Mouse (Mus musculus): ENCODE results near the gene Gm9972. TPM values are rescaled to one million over a fixed set of nuclear protein-coding genes. Genes with fewer than 3 reads are reported as not detected.

Gene Gm9972
- polyA plus RNA-seq, 1 experiment from 2014 or later, result not detected

DNA sequence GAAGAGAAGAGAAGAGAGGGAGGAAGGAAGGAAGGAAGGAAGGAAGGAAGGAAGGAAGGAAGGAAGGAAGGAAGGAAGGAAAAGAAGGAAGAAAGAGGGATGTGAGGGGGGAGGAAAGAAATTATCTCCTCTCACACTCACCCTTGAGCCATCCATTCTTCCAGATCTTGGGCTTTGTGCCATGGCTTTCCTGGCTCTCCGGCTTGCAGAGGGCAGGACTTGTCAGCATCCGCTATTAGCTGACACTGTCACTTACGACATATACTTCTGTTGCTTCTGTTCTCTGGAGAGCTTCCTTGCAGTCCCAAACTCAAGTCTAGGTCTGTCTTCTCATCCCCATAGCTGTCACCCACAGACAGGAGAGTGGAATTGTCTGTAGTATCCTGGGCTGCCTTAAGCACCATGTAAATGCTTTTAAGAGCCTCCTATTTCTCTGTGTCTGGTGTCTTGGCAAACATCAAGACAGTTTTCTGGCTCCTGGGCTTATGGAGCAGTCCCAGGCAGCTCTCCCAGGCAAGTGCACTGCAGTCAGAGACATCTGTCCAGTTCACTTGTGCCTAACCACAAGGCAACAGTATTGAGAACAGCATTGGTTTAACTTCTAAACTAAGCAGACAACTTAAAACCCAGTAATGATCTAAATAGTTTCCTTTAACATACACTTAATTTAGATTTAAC is 10.5 kb downstream of the Gm9972 start:
- no peak overlapping the region for H3K9ac ChIP-seq (replicated peaks; ENCODE audit: low read depth)
- ATAC-seq (no peak), DNase-seq (ENCODE audit: low spot score) (no peak)
- no peaks in the 10 kb centered on the region for H3K27me3 ChIP-seq (replicated peaks; ENCODE audit: insufficient read depth, low read length)
- no peaks in the 10 kb centered on the region for H3K9me3 ChIP-seq (ENCODE audit: low read length)
- no peaks in the 10 kb centered on the region for H3K36me3 ChIP-seq (ENCODE audit: insufficient read depth, low read length)
- no peak overlapping the region for H3K27ac ChIP-seq (ENCODE audit: low read length)
- H3K4me1 ChIP-seq (ENCODE audit: insufficient read depth, low read depth, low read length), result no peaks in the 10 kb centered on the region
- no peak overlapping the region for H3K4me3 ChIP-seq (ENCODE audit: low read depth, low read length)
- TF ChIP-seq CTCF (IDR thresholded peaks at IDR 0.05) (no peak), EP300 (IDR thresholded peaks at IDR 0.05) (no peak)
- H3K4me2 ChIP-seq (replicated peaks; ENCODE audit: low read depth, low read length), result no peak overlapping the region
- WGBS, result 78% methylated on average over 3 of the region's 3 CpGs

GRCm38 (mm10) chr11:43049363-43049762 is 13.8 kb downstream of the Gm9972 start:
- Histone ChIP-seq H3K9ac (replicated peaks; ENCODE audit: low read depth) (no peak overlapping the region), H3K4me3 (ENCODE audit: low read depth, low read length) (no peak overlapping the region), H3K27me3 (replicated peaks; ENCODE audit: insufficient read depth, low read length) (no peaks in the 10 kb centered on the region), H3K27ac (ENCODE audit: low read length) (no peak overlapping the region), H3K36me3 (ENCODE audit: insufficient read depth, low read length) (no peaks in the 10 kb centered on the region), H3K9me3 (ENCODE audit: low read length) (no peaks in the 10 kb centered on the region), H3K4me1 (ENCODE audit: insufficient read depth, low read depth, low read length) (no peaks in the 10 kb centered on the region), H3K4me2 (replicated peaks; ENCODE audit: low read depth, low read length) (no peak overlapping the region)
- WGBS, result 27% methylated on average over 1 of the region's 1 CpGs
- TF ChIP-seq CTCF (IDR thresholded peaks at IDR 0.05) (no peak), EP300 (IDR thresholded peaks at IDR 0.05) (no peak)
- DNase-seq (ENCODE audit: low spot score) (no peak), ATAC-seq (no peak)

DNA sequence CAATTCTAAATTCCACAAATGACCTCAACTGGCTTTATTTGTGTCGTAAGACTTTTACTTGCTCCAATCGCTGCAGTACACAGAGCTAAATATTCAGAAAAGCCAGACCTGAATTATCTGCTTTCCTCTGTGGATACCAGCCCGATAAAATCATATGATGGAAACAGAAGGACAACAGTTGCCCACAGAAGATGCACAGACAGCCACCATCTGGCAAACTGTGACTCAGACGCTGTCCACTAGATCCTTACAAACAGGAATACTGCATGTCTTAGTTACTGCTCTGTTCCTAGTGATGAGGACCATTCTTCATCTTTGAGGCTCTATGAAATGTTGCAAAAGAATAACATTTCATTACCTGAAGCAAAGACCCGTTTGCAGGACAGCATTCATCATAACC is 19.4 kb downstream of the Gm9972 start:
- H3K9ac ChIP-seq (replicated peaks; ENCODE audit: low read depth), result no peak overlapping the region
- no peak for TF ChIP-seq EP300 (IDR thresholded peaks at IDR 0.05)
- no peak for TF ChIP-seq CTCF (IDR thresholded peaks at IDR 0.05)
- ATAC-seq (no peak), DNase-seq (ENCODE audit: low spot score) (no peak)
- no peaks in the 10 kb centered on the region for H3K36me3 ChIP-seq (ENCODE audit: insufficient read depth, low read length)
- no peaks in the 10 kb centered on the region for H3K4me1 ChIP-seq (ENCODE audit: insufficient read depth, low read depth, low read length)
- no peak overlapping the region for H3K4me3 ChIP-seq (ENCODE audit: low read depth, low read length)
- 83% methylated on average over 5 of the region's 5 CpGs for WGBS
- no peaks in the 10 kb centered on the region for H3K9me3 ChIP-seq (ENCODE audit: low read length)
- no peak overlapping the region for H3K4me2 ChIP-seq (replicated peaks; ENCODE audit: low read depth, low read length)
- H3K27me3 ChIP-seq (replicated peaks; ENCODE audit: insufficient read depth, low read length), result no peaks in the 10 kb centered on the region
- H3K27ac ChIP-seq (ENCODE audit: low read length), result no peak overlapping the region

DNA sequence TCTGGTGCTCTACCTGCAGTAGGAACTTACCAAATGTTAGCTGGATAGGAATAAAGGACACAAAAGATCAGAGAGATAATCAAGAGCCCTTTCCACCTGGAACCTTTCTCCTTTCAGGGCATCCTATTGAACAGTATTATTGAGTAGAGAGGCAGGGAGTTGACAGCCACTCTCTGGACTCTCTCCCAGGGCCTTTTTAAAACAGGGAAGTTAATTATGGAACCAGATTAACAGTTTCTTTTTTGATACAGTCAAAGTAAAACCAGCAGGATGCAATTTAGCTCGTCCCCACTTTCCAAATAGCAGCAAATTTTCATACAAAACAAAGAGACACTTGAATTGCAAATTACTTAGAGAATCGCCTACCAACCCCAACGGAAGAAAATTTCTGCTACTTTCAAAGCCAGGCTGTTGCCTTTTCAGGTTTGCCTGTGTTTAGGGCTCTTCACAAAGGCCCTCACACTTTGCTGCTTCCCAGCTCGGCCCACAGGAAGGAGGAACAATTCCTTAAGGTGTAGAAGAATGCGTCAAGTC is 24.0 kb downstream of the Gm9972 start:
- no peaks in the 10 kb centered on the region for H3K27me3 ChIP-seq (replicated peaks; ENCODE audit: insufficient read depth, low read length)
- no peak overlapping the region for H3K27ac ChIP-seq (ENCODE audit: low read length)
- 47% methylated on average over 5 of the region's 5 CpGs for WGBS
- H3K9ac ChIP-seq (replicated peaks; ENCODE audit: low read depth), result no peak overlapping the region
- no peak for DNase-seq (ENCODE audit: low spot score)
- no peaks in the 10 kb centered on the region for H3K9me3 ChIP-seq (ENCODE audit: low read length)
- H3K4me3 ChIP-seq (ENCODE audit: low read depth, low read length), result no peak overlapping the region
- H3K4me1 ChIP-seq (ENCODE audit: insufficient read depth, low read depth, low read length), result no peaks in the 10 kb centered on the region
- TF ChIP-seq EP300 (IDR thresholded peaks at IDR 0.05) (no peak), CTCF (IDR thresholded peaks at IDR 0.05) (no peak)
- no peak overlapping the region for H3K4me2 ChIP-seq (replicated peaks; ENCODE audit: low read depth, low read length)
- no peak for ATAC-seq
- no peaks in the 10 kb centered on the region for H3K36me3 ChIP-seq (ENCODE audit: insufficient read depth, low read length)

- ATAC-seq (no peak), DNase-seq (ENCODE audit: low spot score) (no peak)
- no peaks in the 10 kb centered on the region for H3K36me3 ChIP-seq (ENCODE audit: insufficient read depth, low read length)
- no peak overlapping the region for H3K27ac ChIP-seq (ENCODE audit: low read length)
- H3K4me3 ChIP-seq (ENCODE audit: low read depth, low read length), result no peak overlapping the region
- H3K4me1 ChIP-seq (ENCODE audit: insufficient read depth, low read depth, low read length), result no peaks in the 10 kb centered on the region
- no peak overlapping the region for H3K4me2 ChIP-seq (replicated peaks; ENCODE audit: low read depth, low read length)
- no peak overlapping the region for H3K9ac ChIP-seq (replicated peaks; ENCODE audit: low read depth)
- no peaks in the 10 kb centered on the region for H3K27me3 ChIP-seq (replicated peaks; ENCODE audit: insufficient read depth, low read length)
- no peak for TF ChIP-seq CTCF (IDR thresholded peaks at IDR 0.05)
- no peak for TF ChIP-seq EP300 (IDR thresholded peaks at IDR 0.05)
- H3K9me3 ChIP-seq (ENCODE audit: low read length), result no peaks in the 10 kb centered on the region
- 35% methylated on average over 3 of the region's 3 CpGs for WGBS
Observed at GRCm38 (mm10) chr11:43062286-43062685, 26.7 kb downstream of the Gm9972 start.

DNA sequence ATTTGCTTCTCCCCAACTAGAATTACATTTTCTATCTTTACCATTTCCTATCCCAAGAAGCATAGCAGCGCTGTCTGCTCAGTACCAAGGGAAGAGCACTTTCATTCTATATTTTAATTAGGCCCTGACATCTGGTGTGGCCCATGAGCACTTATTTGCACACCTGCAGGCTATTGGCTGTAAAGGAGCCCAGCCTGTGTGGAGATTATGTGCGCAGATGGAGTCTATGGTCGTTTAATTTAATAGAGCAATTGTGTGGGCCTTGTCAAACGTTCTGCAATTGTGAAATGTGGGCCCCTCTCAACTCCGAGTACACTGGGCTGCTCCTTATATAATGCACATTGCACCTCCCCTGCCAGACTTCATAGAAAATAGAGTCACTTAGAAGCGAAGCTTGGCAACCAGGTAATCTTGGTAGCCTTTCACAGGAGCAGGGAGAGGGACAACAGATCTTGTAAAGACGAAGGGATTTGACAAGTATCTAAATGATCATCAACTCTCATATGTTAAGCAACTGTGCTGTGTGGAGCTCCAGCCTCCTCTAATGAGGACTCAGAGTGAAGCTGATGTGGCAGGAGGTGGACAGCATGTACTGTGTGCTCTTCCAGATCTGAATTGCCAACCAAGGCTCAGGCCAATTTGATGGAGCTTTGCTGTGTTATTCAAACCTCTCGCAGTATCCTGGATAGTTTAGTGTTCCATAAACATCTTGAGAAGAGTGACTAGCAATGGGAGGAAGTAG is 50.9 kb downstream of the Gm9972 start:
- DNase-seq (ENCODE audit: low spot score) (no peak), ATAC-seq (no peak)
- 70% methylated on average over 8 of the region's 8 CpGs for WGBS
- TF ChIP-seq CTCF (IDR thresholded peaks at IDR 0.05), result no peak
- TF ChIP-seq EP300 (IDR thresholded peaks at IDR 0.05), result no peak
- Histone ChIP-seq H3K27ac (ENCODE audit: low read length) (no peak overlapping the region), H3K4me3 (ENCODE audit: low read depth, low read length) (no peak overlapping the region), H3K27me3 (replicated peaks; ENCODE audit: insufficient read depth, low read length) (no peaks in the 10 kb centered on the region), H3K36me3 (ENCODE audit: insufficient read depth, low read length) (no peaks in the 10 kb centered on the region), H3K4me2 (replicated peaks; ENCODE audit: low read depth, low read length) (no peak overlapping the region), H3K4me1 (ENCODE audit: insufficient read depth, low read depth, low read length) (no peaks in the 10 kb centered on the region), H3K9me3 (ENCODE audit: low read length) (no peaks in the 10 kb centered on the region), H3K9ac (replicated peaks; ENCODE audit: low read depth) (no peak overlapping the region)

Other genes starting within 250 kb of the Gm9972 start
- 0.16 and 0.19 TPM in 2 replicates for gene Atp10b, start 114.1 kb downstream of the Gm9972 start, polyA plus RNA-seq (2015; fragmentation: Nextera tagmentation; extraction: Ambion mirVana)

All from lung, postnatal 0 days (tissue).